In genomic region chr1:90956245-90957096, GRCm38 (mm10) we compare ENCODE assay signal across 9 mouse cellular contexts. TPM values are rescaled to one million over a fixed set of nuclear protein-coding genes. Genes with fewer than 3 reads are reported as not detected.
DNase-seq lines count a peak whose midpoint lies in the region; ATAC-seq and TF ChIP-seq lines count a peak whose summit lies in the region.
"Had no signal": no experiment of that assay in that cellular context is flagged by ENCODE, and none has a peak within 500 bp of the region (broad histone marks: within the 10 kb centered on the region; RNA-seq: fewer than 3 reads in every experiment).

No protein-coding gene starts in this region.

- no peak overlapping the region for H3K4me2 ChIP-seq in forebrain, postnatal 0 days (ENCODE audit: low read depth)
- no peak overlapping the region for H3K4me2 ChIP-seq in limb, embryonic 12.5 days
- H3K4me2 ChIP-seq in midbrain, embryonic 15.5 days = no peak overlapping the region

- DNase-seq in spleen, adult 12 weeks (ENCODE audit: low spot score) = peak; percentile 15
- DNase-seq in spleen, postnatal 36 days (ENCODE audit: low spot score in 2 of 2) = no peak
- peak; percentile 41 for DNase-seq in cerebellum, adult 8-10 months
- peak; percentile 89 for DNase-seq in forebrain, postnatal 0 days
- DNase-seq in kidney, adult 11 months = peak; percentile 46
- peak; percentile 75 for DNase-seq in testis, postnatal 10 days (ENCODE audit: low spot score)

- H3K9ac ChIP-seq in forebrain, postnatal 0 days = no peak overlapping the region
- no peak overlapping the region for H3K9ac ChIP-seq in limb, embryonic 12.5 days (replicated peaks)
- no peak overlapping the region for H3K9ac ChIP-seq in midbrain, embryonic 15.5 days

- WGBS in forebrain, postnatal 0 days = 37% methylated on average over 7 of the region's 7 CpGs
- WGBS in limb, embryonic 12.5 days = 31% methylated on average over 7 of the region's 7 CpGs
- 33% methylated on average over 7 of the region's 7 CpGs for WGBS in midbrain, embryonic 15.5 days

- H3K36me3 ChIP-seq in forebrain, postnatal 0 days (ENCODE audit: insufficient read depth) = no peaks in the 10 kb centered on the region
- H3K36me3 ChIP-seq in limb, embryonic 12.5 days = no peaks in the 10 kb centered on the region
- H3K36me3 ChIP-seq in midbrain, embryonic 15.5 days (replicated peaks) = no peaks in the 10 kb centered on the region

- no peaks in the 10 kb centered on the region for H3K9me3 ChIP-seq in forebrain, postnatal 0 days (ENCODE audit: low read length)
- no peaks in the 10 kb centered on the region for H3K9me3 ChIP-seq in limb, embryonic 12.5 days
- no peaks in the 10 kb centered on the region for H3K9me3 ChIP-seq in midbrain, embryonic 15.5 days

- no peak overlapping the region for H3K4me3 ChIP-seq in forebrain, postnatal 0 days (ENCODE audit: low read depth, low read length)
- no peak overlapping the region for H3K4me3 ChIP-seq in limb, embryonic 12.5 days (replicated peaks)
- H3K4me3 ChIP-seq in midbrain, embryonic 15.5 days = no peak overlapping the region
- H3K4me3 ChIP-seq: myocyte had no signal

- TF ChIP-seq CTCF in forebrain, postnatal 0 days (IDR thresholded peaks at IDR 0.05; ENCODE audit: low read depth) = peak; percentile 93

- H3K4me1 ChIP-seq in forebrain, postnatal 0 days (ENCODE audit: insufficient read depth) = no peaks in the 10 kb centered on the region; the same call in 1 of the 2 replicates
- peaks cover 7% of the 10 kb centered on the region; the same call in 1 of the 2 replicates for H3K4me1 ChIP-seq in limb, embryonic 12.5 days (replicated peaks)
- no peaks in the 10 kb centered on the region for H3K4me1 ChIP-seq in midbrain, embryonic 15.5 days

- no peak overlapping the region for H3K27ac ChIP-seq in forebrain, postnatal 0 days (ENCODE audit: low read depth, low read length)
- no peak overlapping the region for H3K27ac ChIP-seq in limb, embryonic 12.5 days
- H3K27ac ChIP-seq in midbrain, embryonic 15.5 days = no peak overlapping the region

- ATAC-seq in forebrain, postnatal 0 days = peak; percentile 93
- ATAC-seq in limb, embryonic 12.5 days (ENCODE audit: insufficient number of reproducible peaks, insufficient read depth, low FRiP score, low TSS enrichment, low read depth) = peak; percentile 69
- ATAC-seq in midbrain, embryonic 15.5 days (replicated peaks) = peak; percentile 82

- peaks cover 4% of the 10 kb centered on the region for H3K27me3 ChIP-seq in forebrain, postnatal 0 days (ENCODE audit: insufficient read depth, low read length)
- H3K27me3 ChIP-seq in limb, embryonic 12.5 days = peaks cover 21% of the 10 kb centered on the region; the same call in 1 of the 2 replicates
- H3K27me3 ChIP-seq in midbrain, embryonic 15.5 days (replicated peaks) = 0 out of 2 replicates have a peak, but pooled peaks cover 5% of the 10 kb centered on the region

RNA-seq across cellular contexts. Expression of gene Prlh, which starts 3.6 kb away (rescaled TPM):
- not detected in 2 replicates for total RNA-seq in forebrain, postnatal 0 days (2014; rRNA removed)
- not detected in 2 replicates for polyA plus RNA-seq in forebrain, postnatal 0 days (2015; fragmentation: Nextera tagmentation; extraction: Ambion mirVana)
- not detected in 2 replicates for polyA plus RNA-seq in limb, embryonic 12.5 days (2016; fragmentation: Nextera tagmentation; extraction: Ambion mirVana)
- not detected in 2 replicates for polyA plus RNA-seq in midbrain, embryonic 15.5 days (2015; fragmentation: Nextera tagmentation; extraction: Ambion mirVana)
- polyA plus RNA-seq: myocyte had no signal

RNA-seq across cellular contexts. Expression of gene Rab17, which starts 13.0 kb away (rescaled TPM):
- 0.15 and 0.62 TPM in 2 replicates for total RNA-seq in forebrain, postnatal 0 days (2014; rRNA removed)
- 0.30 TPM in 1 of 2 replicates, not detected in the other for polyA plus RNA-seq in forebrain, postnatal 0 days (2015; fragmentation: Nextera tagmentation; extraction: Ambion mirVana)
- polyA plus RNA-seq in limb, embryonic 12.5 days (2016; fragmentation: Nextera tagmentation; extraction: Ambion mirVana) = 0.76 and 0.98 TPM in 2 replicates
- 0.18 TPM in 1 of 2 replicates, not detected in the other for polyA plus RNA-seq in midbrain, embryonic 15.5 days (2015; fragmentation: Nextera tagmentation; extraction: Ambion mirVana)
- polyA plus RNA-seq: myocyte had no signal

RNA-seq across cellular contexts. Expression of gene Mlph, which starts 41.6 kb away (rescaled TPM):
- 0.14 and 0.38 TPM in 2 replicates for total RNA-seq in forebrain, postnatal 0 days (2014; rRNA removed)
- 0.19 and 0.33 TPM in 2 replicates for polyA plus RNA-seq in forebrain, postnatal 0 days (2015; fragmentation: Nextera tagmentation; extraction: Ambion mirVana)
- 0.23 and 0.37 TPM in 2 replicates for polyA plus RNA-seq in limb, embryonic 12.5 days (2016; fragmentation: Nextera tagmentation; extraction: Ambion mirVana)
- 0.23 and 0.46 TPM in 2 replicates for polyA plus RNA-seq in midbrain, embryonic 15.5 days (2015; fragmentation: Nextera tagmentation; extraction: Ambion mirVana)

RNA-seq across cellular contexts. Expression of gene Lrrfip1, which starts 42.1 kb away (rescaled TPM):
- total RNA-seq in forebrain, postnatal 0 days (2014; rRNA removed) = 52.4 and 55.4 TPM in 2 replicates
- polyA plus RNA-seq in forebrain, postnatal 0 days (2015; fragmentation: Nextera tagmentation; extraction: Ambion mirVana) = 56.9 and 62.0 TPM in 2 replicates
- 28.3 and 29.9 TPM in 2 replicates for polyA plus RNA-seq in limb, embryonic 12.5 days (2016; fragmentation: Nextera tagmentation; extraction: Ambion mirVana)
- 34.3 and 38.0 TPM in 2 replicates for polyA plus RNA-seq in midbrain, embryonic 15.5 days (2015; fragmentation: Nextera tagmentation; extraction: Ambion mirVana)

Comparison
In these comparisons a context has a peak if more than half of its experiments do, and no peak if none do; other contexts are left out.
1. DNase-seq: peak in spleen, adult 12 weeks (single experiment), cerebellum, adult 8-10 months (single experiment), forebrain, postnatal 0 days (single experiment), kidney, adult 11 months (single experiment) and testis, postnatal 10 days (single experiment); none in spleen, postnatal 36 days (0 of 2).
2. Peak in every context shown above with its lines, with median percentiles within 50 percentile points of each other: ATAC-seq.